Mouse (Mus musculus): ENCODE results near the gene Dpf2. TPM values are rescaled to one million over a fixed set of nuclear protein-coding genes. Genes with fewer than 3 reads are reported as not detected.
"Not testable (repeated sequence)": the region's sequence is repeated elsewhere in the genome, so short reads cannot be mapped to it uniquely, and the experiment has no call there.

The Dpf2 gene
- polyA plus RNA-seq, 2 experiments: 143 to 179 TPM

DNA sequence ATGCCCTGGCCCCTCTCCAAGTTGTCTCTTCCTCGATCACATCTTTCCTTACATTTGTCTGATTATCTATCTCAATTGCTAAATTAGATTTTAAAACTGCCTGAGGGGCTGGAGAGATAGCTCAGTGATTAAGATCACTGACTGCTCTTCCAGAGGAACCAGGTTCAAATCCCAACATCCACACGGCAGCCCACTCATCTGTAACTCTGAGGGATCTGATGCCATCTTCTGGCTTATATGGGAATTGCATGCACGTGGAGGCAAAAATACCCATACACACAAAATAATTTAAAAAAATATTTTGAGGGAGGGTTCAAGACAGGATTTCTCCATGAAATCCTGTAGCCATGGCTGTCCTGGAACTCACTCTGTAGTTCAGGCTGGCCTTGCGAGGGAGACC is 27.0 kb downstream of the Dpf2 start:
- H3K4me3 ChIP-seq (replicated peaks; ENCODE audit: low read length): no peak overlapping the region
- H3K9ac ChIP-seq (ENCODE audit: low read depth, low read length, severe bottlenecking): no peak overlapping the region
- WGBS: 59% methylated on average over 4 of the region's 4 CpGs
- H3K27me3 ChIP-seq (ENCODE audit: control insufficient read depth, insufficient read depth, low read length): no peaks in the 10 kb centered on the region
- no peak for TF ChIP-seq POLR2A (IDR thresholded peaks at IDR 0.05; ENCODE audit: borderline replicate concordance, extremely low read depth, insufficient read depth, insufficient read length)
- H3K4me1 ChIP-seq (ENCODE audit: control insufficient read depth, insufficient read depth, low read length): no peaks in the 10 kb centered on the region
- H3K9me3 ChIP-seq (ENCODE audit: control insufficient read depth, low read length): no peaks in the 10 kb centered on the region
- no peaks in the 10 kb centered on the region for H3K36me3 ChIP-seq (ENCODE audit: control insufficient read depth, insufficient read depth, low read length)
- H3K4me2 ChIP-seq (replicated peaks; ENCODE audit: low read depth, low read length, severe bottlenecking): no peak overlapping the region
- ATAC-seq (ENCODE audit: low FRiP score, low read depth): no peak
- no peak for DNase-seq (ENCODE audit: low spot score)
- H3K27ac ChIP-seq (replicated peaks; ENCODE audit: low read depth, low read length): no peak overlapping the region

DNA sequence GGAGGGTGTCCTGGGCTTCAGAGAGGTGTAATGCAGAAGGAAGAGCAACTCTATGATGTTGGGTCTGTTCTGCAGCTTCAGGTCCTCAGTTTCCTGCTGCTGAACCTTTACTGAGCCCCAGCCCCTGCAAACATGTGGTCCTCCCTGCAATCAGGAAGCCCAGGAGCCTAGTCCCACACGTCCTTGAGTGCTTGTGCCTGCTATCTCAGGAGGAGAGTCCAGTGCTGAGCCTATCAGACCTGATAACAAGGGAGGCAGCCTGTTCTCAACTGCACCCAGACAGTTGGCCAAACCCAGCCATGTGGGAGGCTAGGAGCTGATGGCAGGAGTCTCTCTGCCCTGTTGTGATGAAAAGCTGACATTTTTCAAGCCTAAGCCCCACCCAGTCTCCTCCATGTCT is 28.9 kb downstream of the Dpf2 start:
- H3K9ac ChIP-seq (ENCODE audit: low read depth, low read length, severe bottlenecking): no peak overlapping the region
- H3K4me3 ChIP-seq (replicated peaks; ENCODE audit: low read length): no peak overlapping the region
- DNase-seq (ENCODE audit: low spot score): no peak
- H3K36me3 ChIP-seq (ENCODE audit: control insufficient read depth, insufficient read depth, low read length): no peaks in the 10 kb centered on the region
- TF ChIP-seq POLR2A (IDR thresholded peaks at IDR 0.05; ENCODE audit: borderline replicate concordance, extremely low read depth, insufficient read depth, insufficient read length): no peak
- no peak overlapping the region for H3K4me2 ChIP-seq (replicated peaks; ENCODE audit: low read depth, low read length, severe bottlenecking)
- no peak overlapping the region for H3K27ac ChIP-seq (replicated peaks; ENCODE audit: low read depth, low read length)
- WGBS: 44% methylated on average over 1 of the region's 1 CpGs
- no peaks in the 10 kb centered on the region for H3K9me3 ChIP-seq (ENCODE audit: control insufficient read depth, low read length)
- no peaks in the 10 kb centered on the region for H3K4me1 ChIP-seq (ENCODE audit: control insufficient read depth, insufficient read depth, low read length)
- no peaks in the 10 kb centered on the region for H3K27me3 ChIP-seq (ENCODE audit: control insufficient read depth, insufficient read depth, low read length)
- ATAC-seq (ENCODE audit: low FRiP score, low read depth): no peak

DNA sequence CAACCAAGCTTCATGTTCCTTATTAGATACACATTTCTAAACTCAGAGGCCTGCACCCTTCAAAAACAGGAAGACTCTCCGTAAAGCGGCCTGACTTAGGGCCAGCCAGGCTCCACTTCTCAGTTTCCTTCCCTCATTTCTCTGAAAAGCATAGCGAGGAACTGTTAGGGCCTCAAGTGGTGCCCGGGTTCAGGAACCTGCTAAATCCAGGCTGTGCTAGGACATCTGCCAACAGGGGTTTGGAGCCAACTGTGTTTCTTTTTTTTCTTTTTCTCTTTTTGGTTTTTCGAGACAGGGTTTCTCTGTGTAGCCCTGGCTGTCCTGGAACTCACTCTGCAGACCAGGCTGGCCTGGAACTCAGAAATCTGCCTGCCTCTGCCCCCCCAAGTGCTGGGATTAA is 30.7 kb downstream of the Dpf2 start:
- not testable (repeated sequence) for H3K9ac ChIP-seq (ENCODE audit: low read depth, low read length, severe bottlenecking); H3K27ac ChIP-seq (replicated peaks; ENCODE audit: low read depth, low read length); H3K27me3 ChIP-seq (ENCODE audit: control insufficient read depth, insufficient read depth, low read length); ATAC-seq (ENCODE audit: low FRiP score, low read depth); H3K9me3 ChIP-seq (ENCODE audit: control insufficient read depth, low read length); DNase-seq (ENCODE audit: low spot score); H3K36me3 ChIP-seq (ENCODE audit: control insufficient read depth, insufficient read depth, low read length); H3K4me3 ChIP-seq (replicated peaks; ENCODE audit: low read length); H3K4me1 ChIP-seq (ENCODE audit: control insufficient read depth, insufficient read depth, low read length); H3K4me2 ChIP-seq (replicated peaks; ENCODE audit: low read depth, low read length, severe bottlenecking)
- WGBS: 77% methylated on average over 5 of the region's 5 CpGs

GRCm38 (mm10) chr19:5881155-5881554 is 31.7 kb downstream of the Dpf2 start:
- no peak for ATAC-seq (ENCODE audit: low FRiP score, low read depth)
- no peak for TF ChIP-seq POLR2A (IDR thresholded peaks at IDR 0.05; ENCODE audit: borderline replicate concordance, extremely low read depth, insufficient read depth, insufficient read length)

GRCm38 (mm10) chr19:5879735-5880134 is 33.1 kb downstream of the Dpf2 start:
- Histone ChIP-seq H3K27ac (replicated peaks; ENCODE audit: low read depth, low read length) (no peak overlapping the region), H3K9ac (ENCODE audit: low read depth, low read length, severe bottlenecking) (no peak overlapping the region), H3K4me3 (replicated peaks; ENCODE audit: low read length) (no peak overlapping the region), H3K9me3 (ENCODE audit: control insufficient read depth, low read length) (no peaks in the 10 kb centered on the region), H3K4me2 (replicated peaks; ENCODE audit: low read depth, low read length, severe bottlenecking) (no peak overlapping the region), H3K4me1 (ENCODE audit: control insufficient read depth, insufficient read depth, low read length) (peaks cover 7% of the 10 kb centered on the region), H3K27me3 (ENCODE audit: control insufficient read depth, insufficient read depth, low read length) (no peaks in the 10 kb centered on the region), H3K36me3 (ENCODE audit: control insufficient read depth, insufficient read depth, low read length) (no peaks in the 10 kb centered on the region)
- TF ChIP-seq POLR2A (IDR thresholded peaks at IDR 0.05; ENCODE audit: borderline replicate concordance, extremely low read depth, insufficient read depth, insufficient read length): no peak
- ATAC-seq (ENCODE audit: low FRiP score, low read depth) (no peak), DNase-seq (ENCODE audit: low spot score) (no peak)
- WGBS: 86% methylated on average over 7 of the region's 7 CpGs

More at GRCm38 (mm10) chr19:5881155-5881554, 31.7 kb downstream of the Dpf2 start:
- Histone ChIP-seq H3K27me3 (ENCODE audit: control insufficient read depth, insufficient read depth, low read length) (no peaks in the 10 kb centered on the region), H3K4me1 (ENCODE audit: control insufficient read depth, insufficient read depth, low read length) (peaks cover 3% of the 10 kb centered on the region; the same call in 1 of the 2 replicates), H3K27ac (replicated peaks; ENCODE audit: low read depth, low read length) (no peak overlapping the region), H3K4me2 (replicated peaks; ENCODE audit: low read depth, low read length, severe bottlenecking) (no peak overlapping the region), H3K4me3 (replicated peaks; ENCODE audit: low read length) (no peak overlapping the region), H3K9ac (ENCODE audit: low read depth, low read length, severe bottlenecking) (no peak overlapping the region), H3K36me3 (ENCODE audit: control insufficient read depth, insufficient read depth, low read length) (no peaks in the 10 kb centered on the region), H3K9me3 (ENCODE audit: control insufficient read depth, low read length) (no peaks in the 10 kb centered on the region)
- no peak for DNase-seq (ENCODE audit: low spot score)
- 93% methylated on average over 6 of the region's 6 CpGs for WGBS

DNA sequence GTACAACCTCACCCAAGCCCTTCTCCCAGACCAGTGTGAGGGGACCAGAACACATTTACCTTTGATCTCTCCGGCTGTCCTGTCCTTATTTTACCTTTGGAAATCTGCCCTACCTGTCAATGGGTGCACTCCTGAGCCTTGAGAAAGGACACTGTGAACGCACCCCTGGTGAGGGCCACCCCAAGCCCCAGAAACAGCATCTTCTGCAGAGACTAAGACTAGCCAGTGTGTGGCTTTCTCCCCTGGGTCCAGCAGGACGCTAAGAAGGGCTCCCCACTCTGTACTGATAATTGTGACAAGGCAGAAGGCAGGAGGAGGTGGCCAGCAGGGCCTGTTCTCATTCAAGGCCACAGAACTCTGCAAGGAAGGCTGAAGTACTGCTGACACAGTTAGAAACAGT is 33.9 kb downstream of the Dpf2 start:
- no peaks in the 10 kb centered on the region for H3K36me3 ChIP-seq (ENCODE audit: control insufficient read depth, insufficient read depth, low read length)
- 72% methylated on average over 3 of the region's 3 CpGs for WGBS
- no peak overlapping the region for H3K4me3 ChIP-seq (replicated peaks; ENCODE audit: low read length)
- no peak for DNase-seq (ENCODE audit: low spot score)
- H3K27ac ChIP-seq (replicated peaks; ENCODE audit: low read depth, low read length): no peak overlapping the region
- no peak for TF ChIP-seq POLR2A (IDR thresholded peaks at IDR 0.05; ENCODE audit: borderline replicate concordance, extremely low read depth, insufficient read depth, insufficient read length)
- no peaks in the 10 kb centered on the region for H3K9me3 ChIP-seq (ENCODE audit: control insufficient read depth, low read length)
- no peak overlapping the region for H3K9ac ChIP-seq (ENCODE audit: low read depth, low read length, severe bottlenecking)
- H3K27me3 ChIP-seq (ENCODE audit: control insufficient read depth, insufficient read depth, low read length): no peaks in the 10 kb centered on the region
- no peak overlapping the region for H3K4me2 ChIP-seq (replicated peaks; ENCODE audit: low read depth, low read length, severe bottlenecking)
- peaks cover 12% of the 10 kb centered on the region for H3K4me1 ChIP-seq (ENCODE audit: control insufficient read depth, insufficient read depth, low read length)
- no peak for ATAC-seq (ENCODE audit: low FRiP score, low read depth)

All from limb, embryonic 14.5 days (tissue).